Mouse (Mus musculus) ES-Bruce4 (cell line): Measurements from ENCODE around the gene Cutal. TPM values are rescaled to one million over a fixed set of nuclear protein-coding genes. Genes with fewer than 3 reads are reported as not detected.

Experiments used
- H3K27ac ChIP-seq: 2 replicates; pipeline ENCODE4 v1.5.1; 2012; ENCODE audit warnings: low read length, inconsistent platforms; ENCODE audit not compliant: insufficient read depth
- H3K27me3 ChIP-seq: 2 replicates; pipeline ENCODE4 v1.6.1; 2012; ENCODE audit warnings: mild to moderate bottlenecking, low read length, inconsistent platforms; ENCODE audit not compliant: control insufficient read depth, poor library complexity, insufficient read depth, severe bottlenecking
- H3K36me3 ChIP-seq: 2 replicates; pipeline ENCODE4 v1.6.1; 2012; ENCODE audit warnings: inconsistent platforms, mild to moderate bottlenecking, low read length, moderate library complexity; ENCODE audit not compliant: control insufficient read depth, poor library complexity, insufficient read depth, severe bottlenecking
- H3K4me1 ChIP-seq: one replicate; pipeline ENCODE4 v1.8.1; 2011; ENCODE audit warnings: low read length; ENCODE audit not compliant: control insufficient read depth, insufficient read depth
- H3K4me3 ChIP-seq: 2 replicates; pipeline ENCODE4 v1.5.1; 2011; ENCODE audit warnings: low read depth, mild to moderate bottlenecking, low read length
- H3K9ac ChIP-seq: 2 replicates; pipeline ENCODE4 v1.6.1; 2012; ENCODE audit warnings: low read depth, mild to moderate bottlenecking, inconsistent platforms; ENCODE audit not compliant: poor library complexity, severe bottlenecking
- H3K9me3 ChIP-seq: replicated peaks from 2 replicates; pipeline ENCODE4 v1.6.1; 2012; ENCODE audit warnings: mild to moderate bottlenecking, low read length, inconsistent platforms; ENCODE audit not compliant: control insufficient read depth, poor library complexity, insufficient read depth, severe bottlenecking
- CTCF ChIP-seq: IDR thresholded peaks from one replicate; pipeline ENCODE4 v1.8.1; 2011; ENCODE audit warnings: low read depth, low read length
- EP300 ChIP-seq: IDR thresholded peaks from 2 replicates; pipeline ENCODE4 v1.6.1; 2011; ENCODE audit warnings: low read depth, low read length; ENCODE audit not compliant: insufficient read depth
- POLR2A ChIP-seq: IDR thresholded peaks from one replicate; pipeline ENCODE4 v1.8.1; 2011; ENCODE audit warnings: low read length; ENCODE audit not compliant: insufficient read depth
- polyA plus RNA-seq: library from polyadenylated mRNA; stranded (reverse); fragments of >200 nt; gene quantifications from 2 replicates; pipeline ENCODE4 v1.2.4, GENCODE M21; 2011; ENCODE audit warnings: low read depth; ENCODE audit not compliant: missing spikeins, insufficient read depth, insufficient read length

Cutal gene
- polyA plus RNA-seq, 1 experiment: 1.9 TPM

GRCm38 (mm10) chr2:34903652-34904405, 29.6 kb downstream of the Cutal start:
- H3K27ac ChIP-seq: no peak overlapping the region
- H3K4me1 ChIP-seq: peaks cover 2% of the 10 kb centered on the region
- no peaks in the 10 kb centered on the region for H3K27me3 ChIP-seq
- H3K9me3 ChIP-seq: no peaks in the 10 kb centered on the region
- no peak overlapping the region for H3K9ac ChIP-seq
- no peak overlapping the region for H3K4me3 ChIP-seq
- no peak for TF ChIP-seq EP300
- no peak for TF ChIP-seq CTCF
- TF ChIP-seq POLR2A: no peak
- H3K36me3 ChIP-seq: no peaks in the 10 kb centered on the region

GRCm38 (mm10) chr2:34904849-34905542, 30.8 kb downstream of the Cutal start:
- TF ChIP-seq CTCF: no peak
- no peak for TF ChIP-seq POLR2A
- no peak for TF ChIP-seq EP300
- Histone ChIP-seq H3K9me3 (no peaks in the 10 kb centered on the region), H3K9ac (no peak overlapping the region), H3K27ac (no peak overlapping the region), H3K4me1 (peaks cover 2% of the 10 kb centered on the region), H3K27me3 (no peaks in the 10 kb centered on the region), H3K36me3 (no peaks in the 10 kb centered on the region), H3K4me3 (peak overlapping the region; percentile 4; the same call in 1 of the 2 replicates)

- Histone ChIP-seq H3K27ac (no peak overlapping the region), H3K4me1 (peaks cover 2% of the 10 kb centered on the region), H3K27me3 (no peaks in the 10 kb centered on the region), H3K9me3 (no peaks in the 10 kb centered on the region), H3K36me3 (no peaks in the 10 kb centered on the region), H3K9ac (no peak overlapping the region), H3K4me3 (no peak overlapping the region)
- TF ChIP-seq POLR2A (no peak), EP300 (no peak), CTCF (no peak)
Observed at GRCm38 (mm10) chr2:34906426-34906825, 32.2 kb downstream of the Cutal start.

DNA sequence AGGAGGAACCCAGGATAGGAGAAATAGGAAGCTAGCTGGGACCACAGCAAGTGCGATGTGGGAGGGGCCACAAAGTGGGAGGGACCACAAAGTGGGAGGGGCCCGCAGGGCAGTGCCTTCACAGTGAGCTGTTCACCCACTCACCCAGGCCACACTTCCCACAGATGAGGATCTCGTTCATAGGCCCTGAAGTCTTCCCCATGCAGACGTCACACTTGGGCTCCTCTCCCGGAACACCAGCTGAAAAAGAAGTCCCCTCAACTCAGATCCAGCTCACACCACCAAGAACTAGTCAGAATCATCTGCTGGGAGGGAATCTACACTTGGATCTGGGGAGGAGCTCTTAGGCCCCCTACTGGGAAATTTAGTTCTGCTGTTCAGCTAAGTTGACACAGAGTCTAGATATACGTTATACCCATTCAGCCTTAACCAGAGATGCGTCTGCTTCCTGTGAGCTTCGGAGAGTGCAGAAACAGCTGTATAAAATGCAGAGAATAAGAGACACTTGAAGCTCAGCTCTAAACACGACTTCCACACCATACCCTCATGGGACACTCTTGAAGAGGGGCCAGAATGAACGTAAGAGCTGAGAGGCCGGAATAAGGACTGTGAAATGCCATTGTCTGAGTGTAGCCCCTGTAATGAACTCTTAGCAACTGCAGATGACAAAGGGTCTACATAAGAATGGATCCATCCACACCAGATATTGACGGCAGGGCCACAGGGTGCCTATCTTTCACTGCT, 32.8 kb downstream of the Cutal start:
- H3K9me3 ChIP-seq: no peaks in the 10 kb centered on the region
- no peaks in the 10 kb centered on the region for H3K27me3 ChIP-seq
- peaks cover 2% of the 10 kb centered on the region for H3K4me1 ChIP-seq
- H3K4me3 ChIP-seq: no peak overlapping the region
- TF ChIP-seq POLR2A (no peak), CTCF (no peak), EP300 (no peak)
- no peaks in the 10 kb centered on the region for H3K36me3 ChIP-seq
- H3K9ac ChIP-seq: no peak overlapping the region
- H3K27ac ChIP-seq: no peak overlapping the region

GRCm38 (mm10) chr2:34909719-34910118, 35.5 kb downstream of the Cutal start:
- no peak for TF ChIP-seq EP300
- TF ChIP-seq POLR2A: no peak
- H3K9ac ChIP-seq: no peak overlapping the region
- peaks cover 5% of the 10 kb centered on the region; the same call in 1 of the 2 replicates for H3K27me3 ChIP-seq

DNA sequence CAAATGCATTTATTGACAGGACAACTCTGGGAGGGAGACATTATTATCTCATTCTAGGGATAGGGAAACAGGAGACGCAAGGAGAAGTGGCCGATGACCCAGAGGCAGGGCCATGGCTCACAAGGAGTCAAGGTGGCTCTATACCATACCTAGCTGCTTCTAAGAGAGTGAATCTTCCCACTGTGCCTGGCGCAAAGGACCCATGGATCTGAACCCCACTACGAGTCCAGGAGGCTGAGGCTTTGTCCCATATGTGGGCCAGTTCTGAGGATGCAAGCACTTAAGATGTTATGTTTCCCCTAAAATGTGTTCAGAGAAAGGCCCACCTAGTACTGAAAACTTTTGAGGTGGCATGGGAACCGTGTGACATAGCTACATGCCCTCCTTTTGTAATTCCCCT, 37.7 kb downstream of the Cutal start:
- H3K27me3 ChIP-seq: peaks cover 5% of the 10 kb centered on the region; the same call in 1 of the 2 replicates
- no peak for TF ChIP-seq CTCF
- TF ChIP-seq EP300: no peak
- TF ChIP-seq POLR2A: no peak
- H3K27ac ChIP-seq: no peak overlapping the region
- H3K4me1 ChIP-seq: peaks cover 1% of the 10 kb centered on the region
- no peaks in the 10 kb centered on the region for H3K9me3 ChIP-seq
- H3K9ac ChIP-seq: no peak overlapping the region
- H3K36me3 ChIP-seq: no peaks in the 10 kb centered on the region
- no peak overlapping the region for H3K4me3 ChIP-seq

More at GRCm38 (mm10) chr2:34909719-34910118, 35.5 kb downstream of the Cutal start:
- no peak overlapping the region for H3K4me3 ChIP-seq
- H3K9me3 ChIP-seq: no peaks in the 10 kb centered on the region
- no peaks in the 10 kb centered on the region for H3K36me3 ChIP-seq
- H3K27ac ChIP-seq: no peak overlapping the region
- H3K4me1 ChIP-seq: peaks cover 2% of the 10 kb centered on the region
